Mouse (Mus musculus): ENCODE results near the gene Tbcel. TPM values are rescaled to one million over a fixed set of nuclear protein-coding genes. Genes with fewer than 3 reads are reported as not detected.
A peak's percentile ranks its signal among the peaks of the same experiment; 100 is the strongest.

Tbcel gene
- 17.4 and 18.6 TPM in 2 replicates for polyA plus RNA-seq (2012; rRNA removed)

- DNase-seq (ENCODE audit: low read depth): no peak
- TF ChIP-seq POLR2A (IDR thresholded peaks at IDR 0.05; ENCODE audit: borderline replicate concordance, extremely low read depth, insufficient read depth, insufficient read length, poor library complexity, severe bottlenecking) (no peak), CTCF (IDR thresholded peaks at IDR 0.05; ENCODE audit: borderline replicate concordance, extremely low read depth, insufficient read depth, insufficient read length) (no peak)
These were observed at the start of gene Tbcel for GRCm38 (mm10) chr9:42507709-42508108. Gene Tbcel, minus strand, starts transcription at chr9:42507809.

GRCm38 (mm10) chr9:42555186-42555585, 47.6 kb upstream of the Tbcel start:
- no peak for DNase-seq (ENCODE audit: low read depth)
- no peak for TF ChIP-seq POLR2A (IDR thresholded peaks at IDR 0.05; ENCODE audit: borderline replicate concordance, extremely low read depth, insufficient read depth, insufficient read length, poor library complexity, severe bottlenecking)
- TF ChIP-seq CTCF (IDR thresholded peaks at IDR 0.05; ENCODE audit: borderline replicate concordance, extremely low read depth, insufficient read depth, insufficient read length): no peak

- no peak for TF ChIP-seq POLR2A (IDR thresholded peaks at IDR 0.05; ENCODE audit: borderline replicate concordance, extremely low read depth, insufficient read depth, insufficient read length, poor library complexity, severe bottlenecking)
- peak; percentile 97 for TF ChIP-seq CTCF (IDR thresholded peaks at IDR 0.05; ENCODE audit: borderline replicate concordance, extremely low read depth, insufficient read depth, insufficient read length)
- peak; percentile 84 for DNase-seq (ENCODE audit: low read depth)
These were observed 42.5 kb upstream of the Tbcel start for GRCm38 (mm10) chr9:42550116-42550515.

- DNase-seq (ENCODE audit: low read depth): peak; percentile 69
- TF ChIP-seq POLR2A (IDR thresholded peaks at IDR 0.05; ENCODE audit: borderline replicate concordance, extremely low read depth, insufficient read depth, insufficient read length, poor library complexity, severe bottlenecking) (no peak), CTCF (IDR thresholded peaks at IDR 0.05; ENCODE audit: borderline replicate concordance, extremely low read depth, insufficient read depth, insufficient read length) (no peak)
These were observed 41.4 kb upstream of the Tbcel start for GRCm38 (mm10) chr9:42548981-42549380.

- no peak for TF ChIP-seq CTCF (IDR thresholded peaks at IDR 0.05; ENCODE audit: borderline replicate concordance, extremely low read depth, insufficient read depth, insufficient read length)
- TF ChIP-seq POLR2A (IDR thresholded peaks at IDR 0.05; ENCODE audit: borderline replicate concordance, extremely low read depth, insufficient read depth, insufficient read length, poor library complexity, severe bottlenecking): no peak
- DNase-seq (ENCODE audit: low read depth): peak; percentile 55
These were observed 36.9 kb upstream of the Tbcel start for GRCm38 (mm10) chr9:42544521-42544920.

- DNase-seq (ENCODE audit: low read depth): no peak
- TF ChIP-seq POLR2A (IDR thresholded peaks at IDR 0.05; ENCODE audit: borderline replicate concordance, extremely low read depth, insufficient read depth, insufficient read length, poor library complexity, severe bottlenecking) (no peak), CTCF (IDR thresholded peaks at IDR 0.05; ENCODE audit: borderline replicate concordance, extremely low read depth, insufficient read depth, insufficient read length) (no peak)
These were observed 25.9 kb upstream of the Tbcel start for GRCm38 (mm10) chr9:42533491-42533890.

GRCm38 (mm10) chr9:42533041-42533440, 25.4 kb upstream of the Tbcel start:
- peak; percentile 76 for DNase-seq (ENCODE audit: low read depth)
- TF ChIP-seq POLR2A (IDR thresholded peaks at IDR 0.05; ENCODE audit: borderline replicate concordance, extremely low read depth, insufficient read depth, insufficient read length, poor library complexity, severe bottlenecking): no peak
- TF ChIP-seq CTCF (IDR thresholded peaks at IDR 0.05; ENCODE audit: borderline replicate concordance, extremely low read depth, insufficient read depth, insufficient read length): no peak

- no peak for TF ChIP-seq POLR2A (IDR thresholded peaks at IDR 0.05; ENCODE audit: borderline replicate concordance, extremely low read depth, insufficient read depth, insufficient read length, poor library complexity, severe bottlenecking)
- TF ChIP-seq CTCF (IDR thresholded peaks at IDR 0.05; ENCODE audit: borderline replicate concordance, extremely low read depth, insufficient read depth, insufficient read length): no peak
- DNase-seq (ENCODE audit: low read depth): no peak
These were observed 24.3 kb upstream of the Tbcel start for GRCm38 (mm10) chr9:42531951-42532350.

GRCm38 (mm10) chr9:42530221-42531152, 22.9 kb upstream of the Tbcel start:
- TF ChIP-seq CTCF (IDR thresholded peaks at IDR 0.05; ENCODE audit: borderline replicate concordance, extremely low read depth, insufficient read depth, insufficient read length) (no peak), POLR2A (IDR thresholded peaks at IDR 0.05; ENCODE audit: borderline replicate concordance, extremely low read depth, insufficient read depth, insufficient read length, poor library complexity, severe bottlenecking) (no peak)
- DNase-seq (ENCODE audit: low read depth): peak; percentile 85

GRCm38 (mm10) chr9:42520587-42521084, 13.0 kb upstream of the Tbcel start:
- no peak for TF ChIP-seq POLR2A (IDR thresholded peaks at IDR 0.05; ENCODE audit: borderline replicate concordance, extremely low read depth, insufficient read depth, insufficient read length, poor library complexity, severe bottlenecking)
- TF ChIP-seq CTCF (IDR thresholded peaks at IDR 0.05; ENCODE audit: borderline replicate concordance, extremely low read depth, insufficient read depth, insufficient read length): no peak
- peak; percentile 79 for DNase-seq (ENCODE audit: low read depth)

GRCm38 (mm10) chr9:42518163-42518562, 10.6 kb upstream of the Tbcel start:
- no peak for DNase-seq (ENCODE audit: low read depth)
- TF ChIP-seq POLR2A (IDR thresholded peaks at IDR 0.05; ENCODE audit: borderline replicate concordance, extremely low read depth, insufficient read depth, insufficient read length, poor library complexity, severe bottlenecking) (no peak), CTCF (IDR thresholded peaks at IDR 0.05; ENCODE audit: borderline replicate concordance, extremely low read depth, insufficient read depth, insufficient read length) (no peak)

All from brain, embryonic 14.5 days (tissue).